Mouse (Mus musculus) inflammation-experienced regulatory T-cells (primary cell): ENCODE results near the gene Hs1bp3. TPM values are rescaled to one million over a fixed set of nuclear protein-coding genes. Genes with fewer than 3 reads are reported as not detected.

Source experiments
- polyA plus RNA-seq, 2 experiments: library from polyadenylated mRNA; unstranded; fragments of 100-300 nt; shearing (Covaris generic); gene quantifications; one replicate each; pipeline ENCODE4 v1.2.1; 2017

The Hs1bp3 gene
- polyA plus RNA-seq, result 10 to 100 TPM in 1 of 2 experiments, 1 to 10 TPM in 1; 9.1 to 10.3 TPM

DNA sequence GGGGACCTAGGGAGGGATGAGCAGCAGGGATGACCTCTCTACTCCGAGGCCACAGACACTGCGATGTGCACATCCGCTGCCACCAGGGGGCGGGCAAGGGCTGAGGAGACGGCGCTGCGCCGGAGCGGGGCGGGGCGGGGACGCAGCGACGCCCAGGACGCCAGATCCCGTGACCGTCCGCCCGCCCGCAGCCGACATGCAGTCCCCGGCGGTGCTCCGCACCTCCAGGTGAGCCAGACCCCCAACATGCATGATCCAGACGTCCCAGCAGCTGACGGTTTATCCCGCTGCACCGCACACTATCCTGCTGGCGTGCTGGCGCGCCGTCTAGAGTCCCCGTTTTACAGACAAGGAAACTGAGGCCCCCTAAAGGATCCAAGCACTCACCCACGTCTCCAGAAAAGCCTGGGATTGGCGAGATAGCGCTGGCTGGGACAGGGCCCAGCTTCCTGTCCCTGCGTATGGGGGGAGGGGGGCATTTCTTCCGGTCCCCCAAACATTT lies at the start of gene Hs1bp3:
Gene Hs1bp3 (plus strand): TSS at position 163 of the 502 bp plus-strand sequence.

GRCm38 (mm10) chr12:8301841-8302431 lies 11.3 kb upstream of the Hs1bp3 start, which contains the start of gene Gdf7:
Gdf7 (minus strand) TSS chr12:8301954.

Other genes starting within 250 kb of the Hs1bp3 start
- gene Ldah, start 105.3 kb upstream of the Hs1bp3 start, polyA plus RNA-seq, result 10 to 100 TPM; 68.4 to 90.9 TPM
- under 1 TPM; 0.11 to 0.40 TPM for gene Gdf7, start 11.5 kb upstream of the Hs1bp3 start, polyA plus RNA-seq
- 10 to 100 TPM in 1 of 2 experiments, 1 to 10 TPM in 1; 5.8 to 13.3 TPM for gene Rhob, start 186.6 kb downstream of the Hs1bp3 start, polyA plus RNA-seq